Mouse (Mus musculus): ENCODE measurements at regions not wholly inside any gene's neighbourhood (a gene's known extent, or its start where the extent isn't known, plus 50 kb on each side); places are given as distances from the start of the nearest gene placed in this dataset.

DNA sequence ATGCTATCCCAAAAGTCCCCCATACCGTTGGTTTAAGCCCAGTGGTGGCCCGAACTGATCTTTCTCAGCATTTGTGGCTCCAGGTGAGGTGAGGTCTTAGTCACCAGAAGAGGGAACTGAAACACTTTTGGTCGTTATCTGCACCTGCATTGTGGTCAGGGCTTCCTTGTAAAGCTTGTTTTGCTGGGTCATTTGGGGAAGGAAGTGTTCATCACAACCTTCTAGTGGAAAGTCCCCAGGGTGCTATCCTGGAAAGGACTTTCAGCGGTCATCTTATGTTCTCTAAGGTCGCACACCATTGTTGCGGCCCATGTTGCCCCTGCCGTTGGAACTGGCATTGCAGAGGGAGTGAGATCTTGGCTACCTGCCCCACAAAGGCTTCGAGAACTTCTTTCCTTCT is 651.5 kb upstream of the Pcdh9 start:
- no peaks in the 10 kb centered on the region for H3K4me1 ChIP-seq (ENCODE audit: control insufficient read depth, insufficient read depth, low read length)
- H3K27ac ChIP-seq (ENCODE audit: low read length) = no peak overlapping the region
- WGBS = 91% methylated on average over 8 of the region's 8 CpGs
- ATAC-seq = no peak
- no peak overlapping the region for H3K9ac ChIP-seq (ENCODE audit: low read depth, low read length)
- no peaks in the 10 kb centered on the region for H3K27me3 ChIP-seq (ENCODE audit: control insufficient read depth, insufficient read depth, low read depth, low read length)
- H3K4me2 ChIP-seq (ENCODE audit: low read length) = no peak overlapping the region
- no peaks in the 10 kb centered on the region for H3K9me3 ChIP-seq (replicated peaks; ENCODE audit: control insufficient read depth, low read length, poor library complexity, severe bottlenecking)
- no peak overlapping the region for H3K4me3 ChIP-seq (ENCODE audit: low read depth, low read length)
- H3K36me3 ChIP-seq (ENCODE audit: control insufficient read depth, insufficient read depth, low read length) = no peaks in the 10 kb centered on the region

DNA sequence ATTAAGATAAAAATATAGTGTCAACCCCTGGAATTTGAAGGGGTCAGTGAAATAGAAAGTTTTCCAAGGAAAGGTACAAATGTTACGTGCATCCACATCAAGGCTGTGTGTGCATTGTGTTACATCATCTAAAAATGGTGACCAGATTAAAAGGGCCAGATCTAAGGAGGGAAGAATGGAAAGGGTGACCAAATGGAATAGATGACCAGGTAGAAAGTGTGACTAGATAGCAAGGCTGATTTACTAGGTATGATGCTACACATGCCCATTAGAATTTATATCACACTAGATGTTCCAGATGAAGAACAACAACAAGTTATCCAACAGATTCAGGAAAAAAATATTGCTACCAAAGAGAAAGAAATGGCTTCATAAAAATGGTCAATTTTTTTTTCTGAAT is 635.2 kb upstream of the Pcdh9 start:
- Histone ChIP-seq H3K36me3 (ENCODE audit: control insufficient read depth, insufficient read depth, low read length) (no peaks in the 10 kb centered on the region), H3K9ac (ENCODE audit: low read depth, low read length) (no peak overlapping the region), H3K27ac (ENCODE audit: low read length) (no peak overlapping the region), H3K4me3 (ENCODE audit: low read depth, low read length) (no peak overlapping the region), H3K27me3 (ENCODE audit: control insufficient read depth, insufficient read depth, low read depth, low read length) (no peaks in the 10 kb centered on the region), H3K4me1 (ENCODE audit: control insufficient read depth, insufficient read depth, low read length) (no peaks in the 10 kb centered on the region), H3K9me3 (replicated peaks; ENCODE audit: control insufficient read depth, low read length, poor library complexity, severe bottlenecking) (no peaks in the 10 kb centered on the region), H3K4me2 (ENCODE audit: low read length) (no peak overlapping the region)
- WGBS = 86% methylated on average over 1 of the region's 1 CpGs
- no peak for ATAC-seq

DNA sequence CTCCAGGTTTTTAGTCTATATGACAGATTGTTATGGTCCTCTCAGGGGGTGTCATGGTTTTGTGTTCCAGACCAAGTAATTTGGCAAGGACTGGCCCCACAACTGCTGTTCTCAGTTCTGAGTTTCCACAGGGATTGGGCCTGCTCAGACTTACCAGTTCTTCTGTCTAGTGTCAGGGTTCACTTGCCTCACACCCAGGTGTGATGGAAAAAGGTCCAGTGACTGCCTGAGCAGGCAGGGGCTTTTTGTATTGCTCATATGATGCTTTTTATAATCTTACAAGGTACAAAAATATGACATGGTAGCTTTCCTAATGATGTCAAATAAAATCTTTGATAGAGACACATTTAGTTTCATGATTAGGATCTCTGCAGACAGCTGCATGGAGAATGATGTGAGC is 634.8 kb upstream of the Pcdh9 start:
- no peak overlapping the region for H3K4me2 ChIP-seq (ENCODE audit: low read length)
- no peak overlapping the region for H3K9ac ChIP-seq (ENCODE audit: low read depth, low read length)
- no peak overlapping the region for H3K27ac ChIP-seq (ENCODE audit: low read length)
- H3K36me3 ChIP-seq (ENCODE audit: control insufficient read depth, insufficient read depth, low read length) = no peaks in the 10 kb centered on the region
- no peaks in the 10 kb centered on the region for H3K4me1 ChIP-seq (ENCODE audit: control insufficient read depth, insufficient read depth, low read length)
- ATAC-seq = no peak
- H3K9me3 ChIP-seq (replicated peaks; ENCODE audit: control insufficient read depth, low read length, poor library complexity, severe bottlenecking) = no peaks in the 10 kb centered on the region
- H3K27me3 ChIP-seq (ENCODE audit: control insufficient read depth, insufficient read depth, low read depth, low read length) = no peaks in the 10 kb centered on the region
- H3K4me3 ChIP-seq (ENCODE audit: low read depth, low read length) = no peak overlapping the region

DNA sequence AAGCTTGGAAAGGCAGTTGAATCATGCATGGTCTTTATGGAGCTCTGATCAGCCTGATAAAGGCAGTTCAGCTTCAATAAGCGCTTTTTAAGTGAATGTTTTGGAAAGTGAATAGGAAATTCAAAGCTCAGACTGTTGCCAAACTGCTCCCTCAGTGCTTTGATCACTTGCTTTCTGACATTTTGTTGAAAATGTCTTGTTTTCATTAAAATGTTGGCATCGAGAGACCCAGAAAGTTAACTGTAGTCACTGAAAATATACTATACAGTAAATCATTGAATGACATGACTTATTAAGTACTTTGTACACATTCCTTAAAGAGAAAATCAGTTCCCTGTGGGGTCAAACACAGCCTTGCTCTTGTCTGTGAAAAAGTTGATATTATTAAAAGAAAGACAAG is 631.5 kb upstream of the Pcdh9 start:
- peak; percentile 60; the same call in 1 of the 2 replicates for ATAC-seq
- Histone ChIP-seq H3K4me2 (ENCODE audit: low read length) (no peak overlapping the region), H3K4me3 (ENCODE audit: low read depth, low read length) (no peak overlapping the region), H3K9me3 (replicated peaks; ENCODE audit: control insufficient read depth, low read length, poor library complexity, severe bottlenecking) (no peaks in the 10 kb centered on the region), H3K27me3 (ENCODE audit: control insufficient read depth, insufficient read depth, low read depth, low read length) (no peaks in the 10 kb centered on the region), H3K4me1 (ENCODE audit: control insufficient read depth, insufficient read depth, low read length) (no peaks in the 10 kb centered on the region), H3K9ac (ENCODE audit: low read depth, low read length) (no peak overlapping the region), H3K36me3 (ENCODE audit: control insufficient read depth, insufficient read depth, low read length) (no peaks in the 10 kb centered on the region), H3K27ac (ENCODE audit: low read length) (no peak overlapping the region)
- WGBS = 48% methylated on average over 2 of the region's 2 CpGs

DNA sequence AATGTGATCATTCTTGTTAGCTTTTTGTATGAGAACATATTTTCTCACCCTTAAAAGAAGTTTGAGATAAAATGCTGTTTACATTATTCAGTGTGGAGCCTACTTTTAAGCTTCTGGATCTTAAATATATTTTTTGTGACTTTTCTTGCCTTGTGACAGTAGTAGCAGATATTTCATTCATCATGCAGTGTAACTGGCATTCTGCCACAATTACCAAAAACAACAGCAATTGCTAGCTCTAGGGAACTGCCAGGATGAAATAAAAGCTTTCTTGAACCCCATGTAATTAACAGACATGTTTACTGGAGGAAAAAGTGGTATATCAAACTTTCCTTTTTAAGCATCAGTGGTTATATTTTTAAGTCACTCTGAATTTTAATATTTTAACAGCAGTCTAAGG is 600.9 kb upstream of the Pcdh9 start:
- no peaks in the 10 kb centered on the region for H3K9me3 ChIP-seq (replicated peaks; ENCODE audit: control insufficient read depth, low read length, poor library complexity, severe bottlenecking)
- no peak for ATAC-seq
- no peaks in the 10 kb centered on the region for H3K36me3 ChIP-seq (ENCODE audit: control insufficient read depth, insufficient read depth, low read length)

DNA sequence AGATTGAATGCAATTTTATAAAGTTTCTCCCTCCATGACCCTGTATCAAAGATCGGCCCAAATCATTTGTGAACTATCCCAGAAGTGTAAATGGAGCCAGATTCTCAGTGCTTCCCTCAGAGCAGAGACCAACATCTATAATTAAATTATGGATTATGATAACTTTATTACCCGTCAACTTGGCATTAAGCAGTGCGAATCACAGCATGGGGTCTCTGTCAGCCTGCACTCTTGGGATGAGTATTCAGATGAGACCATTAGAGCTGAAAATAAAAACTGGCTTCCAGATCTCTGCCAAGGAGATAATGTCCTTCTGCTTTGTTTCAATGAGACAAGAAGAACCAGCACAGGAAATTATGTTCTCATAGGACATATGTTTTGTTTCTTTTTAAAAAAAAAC is 585.4 kb upstream of the Pcdh9 start:
- Histone ChIP-seq H3K4me1 (ENCODE audit: control insufficient read depth, insufficient read depth, low read length) (no peaks in the 10 kb centered on the region), H3K27me3 (ENCODE audit: control insufficient read depth, insufficient read depth, low read depth, low read length) (no peaks in the 10 kb centered on the region), H3K36me3 (ENCODE audit: control insufficient read depth, insufficient read depth, low read length) (no peaks in the 10 kb centered on the region), H3K9ac (ENCODE audit: low read depth, low read length) (no peak overlapping the region), H3K4me3 (ENCODE audit: low read depth, low read length) (no peak overlapping the region), H3K9me3 (replicated peaks; ENCODE audit: control insufficient read depth, low read length, poor library complexity, severe bottlenecking) (no peaks in the 10 kb centered on the region), H3K4me2 (ENCODE audit: low read length) (no peak overlapping the region), H3K27ac (ENCODE audit: low read length) (no peak overlapping the region)
- WGBS = 72% methylated on average over 3 of the region's 3 CpGs
- ATAC-seq = no peak

More for the DNA sequence above, 600.9 kb upstream of the Pcdh9 start:
- Histone ChIP-seq H3K9ac (ENCODE audit: low read depth, low read length) (no peak overlapping the region), H3K4me2 (ENCODE audit: low read length) (no peak overlapping the region), H3K27me3 (ENCODE audit: control insufficient read depth, insufficient read depth, low read depth, low read length) (no peaks in the 10 kb centered on the region), H3K27ac (ENCODE audit: low read length) (no peak overlapping the region), H3K4me3 (ENCODE audit: low read depth, low read length) (no peak overlapping the region), H3K4me1 (ENCODE audit: control insufficient read depth, insufficient read depth, low read length) (no peaks in the 10 kb centered on the region)

DNA sequence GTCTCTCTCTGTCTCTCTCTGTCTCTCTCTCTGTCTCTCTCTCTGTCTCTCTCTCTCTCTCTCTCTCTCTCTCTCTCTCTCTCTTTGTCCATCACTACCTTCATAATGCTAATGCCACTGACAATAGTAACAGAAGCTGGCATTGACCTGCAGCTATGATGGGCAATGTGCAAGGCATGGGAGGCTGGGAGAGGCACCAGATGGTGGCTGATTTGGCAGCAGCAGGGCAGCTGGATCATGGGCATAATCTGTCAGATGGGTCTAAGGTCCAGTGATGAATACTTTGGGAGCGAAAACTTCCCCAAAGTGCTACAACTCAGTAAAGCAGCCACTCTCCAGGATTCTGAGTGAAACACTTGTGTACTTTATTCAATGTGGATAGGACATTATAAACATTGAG is 582.7 kb upstream of the Pcdh9 start:
- no peaks in the 10 kb centered on the region for H3K36me3 ChIP-seq (ENCODE audit: control insufficient read depth, insufficient read depth, low read length)
- no peak for ATAC-seq
- H3K9me3 ChIP-seq (replicated peaks; ENCODE audit: control insufficient read depth, low read length, poor library complexity, severe bottlenecking) = no peaks in the 10 kb centered on the region
- no peak overlapping the region for H3K4me2 ChIP-seq (ENCODE audit: low read length)
- no peak overlapping the region for H3K9ac ChIP-seq (ENCODE audit: low read depth, low read length)
- H3K27ac ChIP-seq (ENCODE audit: low read length) = no peak overlapping the region
- no peaks in the 10 kb centered on the region for H3K4me1 ChIP-seq (ENCODE audit: control insufficient read depth, insufficient read depth, low read length)
- H3K4me3 ChIP-seq (ENCODE audit: low read depth, low read length) = no peak overlapping the region
- H3K27me3 ChIP-seq (ENCODE audit: control insufficient read depth, insufficient read depth, low read depth, low read length) = no peaks in the 10 kb centered on the region
- WGBS = 91% methylated on average over 1 of the region's 1 CpGs

DNA sequence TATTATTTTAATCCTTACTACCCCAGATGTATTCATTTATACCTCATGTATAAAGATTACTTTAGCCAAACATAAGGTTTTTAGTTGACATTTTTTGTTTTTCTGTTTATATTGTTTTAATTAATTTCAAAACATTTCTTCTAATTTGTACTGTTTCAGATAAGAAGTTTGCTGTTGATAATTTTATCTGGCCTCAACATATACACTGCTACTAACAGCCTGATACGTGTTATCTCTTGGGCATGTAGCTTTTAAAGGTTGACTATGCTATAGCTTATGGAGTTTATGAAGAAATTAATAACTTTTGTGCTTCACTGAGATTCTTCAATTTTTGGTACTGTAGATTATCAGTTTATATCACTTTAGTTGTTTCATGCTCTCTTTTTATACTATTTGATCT is 555.5 kb upstream of the Pcdh9 start:
- Histone ChIP-seq H3K27ac (ENCODE audit: low read length) (no peak overlapping the region), H3K36me3 (ENCODE audit: control insufficient read depth, insufficient read depth, low read length) (no peaks in the 10 kb centered on the region), H3K4me3 (ENCODE audit: low read depth, low read length) (no peak overlapping the region), H3K4me1 (ENCODE audit: control insufficient read depth, insufficient read depth, low read length) (no peaks in the 10 kb centered on the region), H3K9me3 (replicated peaks; ENCODE audit: control insufficient read depth, low read length, poor library complexity, severe bottlenecking) (no peaks in the 10 kb centered on the region), H3K4me2 (ENCODE audit: low read length) (no peak overlapping the region), H3K9ac (ENCODE audit: low read depth, low read length) (no peak overlapping the region), H3K27me3 (ENCODE audit: control insufficient read depth, insufficient read depth, low read depth, low read length) (no peaks in the 10 kb centered on the region)
- WGBS = 96% methylated on average over 1 of the region's 1 CpGs
- no peak for ATAC-seq

DNA sequence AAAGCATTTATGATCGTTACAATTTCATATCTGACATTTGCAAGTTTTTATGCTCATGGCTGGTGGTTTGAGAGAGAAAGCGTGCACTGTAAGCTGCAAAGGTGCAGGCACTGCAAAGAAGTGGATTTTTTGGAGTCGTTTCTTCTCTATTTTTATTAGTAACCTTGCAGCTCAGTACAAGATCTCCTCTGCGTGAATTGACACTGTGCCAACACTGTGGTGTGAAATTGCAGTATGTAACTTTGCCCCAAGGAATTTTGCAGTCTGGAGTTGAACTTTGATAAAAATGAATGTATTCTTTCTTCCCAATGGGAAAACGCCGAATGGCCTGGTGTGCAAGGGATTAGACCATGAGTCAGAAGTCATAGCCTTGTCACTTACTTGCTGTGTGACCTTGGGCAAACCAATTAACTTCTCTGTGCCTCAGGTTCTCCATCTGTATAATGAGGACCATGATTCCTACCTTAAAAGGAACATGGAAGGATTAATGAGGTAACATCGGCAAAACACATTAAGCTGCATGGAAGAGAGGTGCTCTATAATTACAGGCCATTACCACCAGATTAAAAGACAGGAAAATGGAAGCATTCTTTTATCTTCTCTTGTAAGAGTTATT is 543.0 kb upstream of the Pcdh9 start:
- Histone ChIP-seq H3K27ac (ENCODE audit: low read length) (no peak overlapping the region), H3K4me3 (ENCODE audit: low read depth, low read length) (no peak overlapping the region), H3K9ac (ENCODE audit: low read depth, low read length) (no peak overlapping the region), H3K36me3 (ENCODE audit: control insufficient read depth, insufficient read depth, low read length) (no peaks in the 10 kb centered on the region), H3K4me1 (ENCODE audit: control insufficient read depth, insufficient read depth, low read length) (no peaks in the 10 kb centered on the region), H3K4me2 (ENCODE audit: low read length) (no peak overlapping the region), H3K9me3 (replicated peaks; ENCODE audit: control insufficient read depth, low read length, poor library complexity, severe bottlenecking) (no peaks in the 10 kb centered on the region), H3K27me3 (ENCODE audit: control insufficient read depth, insufficient read depth, low read depth, low read length) (no peaks in the 10 kb centered on the region)
- 59% methylated on average over 7 of the region's 7 CpGs for WGBS
- ATAC-seq = peak; percentile 68; the same call in 1 of the 2 replicates

All from midbrain, embryonic 16.5 days (tissue).